Mouse (Mus musculus): ENCODE measurements around the gene Bcl2l2. TPM values are rescaled to one million over a fixed set of nuclear protein-coding genes. Genes with fewer than 3 reads are reported as not detected.

Gene Bcl2l2
- total RNA-seq, 2 experiments from 2014 or later, result 104 to 105 TPM

- intact Hi-C loops (cut with DNase I), result no loop called here
- no peak for DNase-seq (ENCODE audit: low spot score in 2 of 2)
These were observed 44.1 kb downstream of the Bcl2l2 start for GRCm38 (mm10) chr14:54927296-54927695.

GRCm38 (mm10) chr14:54929801-54930200 lies 46.6 kb downstream of the Bcl2l2 start:
- DNase-seq (ENCODE audit: low spot score in 2 of 2), result no peak
- intact Hi-C loops (cut with DNase I), result no loop called here

GRCm38 (mm10) chr14:54930431-54930830 lies 47.3 kb downstream of the Bcl2l2 start:
- intact Hi-C loops (cut with DNase I), result no loop called here

GRCm38 (mm10) chr14:54932645-54933150 lies 49.5 kb downstream of the Bcl2l2 start, which contains the start of gene Il25:
TSS of gene Il25 (plus strand) at chr14:54932695.
- DNase-seq (ENCODE audit: low spot score in 2 of 2), result no peak
- intact Hi-C loops (cut with DNase I), result no loop called here

More at GRCm38 (mm10) chr14:54930431-54930830, 47.3 kb downstream of the Bcl2l2 start:
- no peak for DNase-seq (ENCODE audit: low spot score in 2 of 2)

GRCm38 (mm10) chr14:54935904-54936830 lies 53.0 kb downstream of the Bcl2l2 start, which contains the start of gene Cmtm5:
TSS of gene Cmtm5 (plus strand) at chr14:54936261.
- intact Hi-C loops (cut with DNase I), result no loop called here
- DNase-seq (ENCODE audit: low spot score in 2 of 2), result peak; percentile 67 to 81

GRCm38 (mm10) chr14:54936831-54937160 lies 53.6 kb downstream of the Bcl2l2 start:
- intact Hi-C loops (cut with DNase I), result no loop called here
- no peak for DNase-seq (ENCODE audit: low spot score in 2 of 2)

GRCm38 (mm10) chr14:54937361-54938182 lies 54.4 kb downstream of the Bcl2l2 start:
- intact Hi-C loops (cut with DNase I), result no loop called here

More at GRCm38 (mm10) chr14:54937361-54938182, 54.4 kb downstream of the Bcl2l2 start:
- no peak for DNase-seq (ENCODE audit: low spot score in 2 of 2)

Other genes starting within 250 kb of the Bcl2l2 start
- not detected for gene Gm17606, start 242.4 kb upstream of the Bcl2l2 start, total RNA-seq (2021)
- gene Cdh24, start 242.0 kb upstream of the Bcl2l2 start, total RNA-seq (2021), result 10 to 100 TPM; 10.5 to 12.2 TPM
- gene 1700123O20Rik, start 197.2 kb upstream of the Bcl2l2 start, total RNA-seq (2021), result 10 to 100 TPM; 23.4 to 23.8 TPM
- 100 to 1,000 TPM; 183 to 184 TPM for gene Acin1, start 196.4 kb upstream of the Bcl2l2 start, total RNA-seq (2021)
- not detected for gene Gm29776, start 184.5 kb upstream of the Bcl2l2 start, total RNA-seq (2021)
- gene Cebpe, start 171.2 kb upstream of the Bcl2l2 start, total RNA-seq (2021), result not detected
- 10 to 100 TPM; 68.7 to 70.6 TPM for gene Slc7a8, start 101.4 kb upstream of the Bcl2l2 start, total RNA-seq (2021)
- not detected for gene Rnf212b, start 69.2 kb upstream of the Bcl2l2 start, total RNA-seq (2021)
- gene Homez, start 12.4 kb upstream of the Bcl2l2 start, total RNA-seq (2021), result 10 to 100 TPM; 11.5 to 16.7 TPM
- 10 to 100 TPM; 18.2 to 19.1 TPM for gene Ppp1r3e, start 5.8 kb upstream of the Bcl2l2 start, total RNA-seq (2021)
- 1 to 10 TPM in 1 of 2 experiments, under 1 TPM in 1; 0.40 to 2.1 TPM for gene Gm20521, start 64 bp downstream of the Bcl2l2 start, total RNA-seq (2021)
- 100 to 1,000 TPM; 233 to 257 TPM for gene Pabpn1, start 9.1 kb downstream of the Bcl2l2 start, total RNA-seq (2021)
- 100 to 1,000 TPM; 630 to 690 TPM for gene Slc22a17, start 29.8 kb downstream of the Bcl2l2 start, total RNA-seq (2021)
- 1 to 10 TPM; 5.8 to 8.1 TPM for gene Efs, start 42.7 kb downstream of the Bcl2l2 start, total RNA-seq (2021)
- not detected for gene Il25, start 49.3 kb downstream of the Bcl2l2 start, total RNA-seq (2021)
- gene Cmtm5, start 52.9 kb downstream of the Bcl2l2 start, total RNA-seq (2021), result 10 to 100 TPM; 38.2 to 40.8 TPM
- gene Myh6, start 83.5 kb downstream of the Bcl2l2 start, total RNA-seq (2021), result 1 to 10 TPM; 2.7 to 3.7 TPM
- not detected for gene Gm17428, start 93.6 kb downstream of the Bcl2l2 start, total RNA-seq (2021)
- gene Myh7, start 111.2 kb downstream of the Bcl2l2 start, total RNA-seq (2021), result 1 to 10 TPM; 5.6 to 7.8 TPM
- gene Ngdn, start 132.1 kb downstream of the Bcl2l2 start, total RNA-seq (2021), result 10 to 100 TPM; 20.2 to 21.6 TPM
- 10 to 100 TPM; 37.2 to 37.9 TPM for gene Zfhx2, start 208.9 kb downstream of the Bcl2l2 start, total RNA-seq (2021)
- gene Thtpa, start 211.4 kb downstream of the Bcl2l2 start, total RNA-seq (2021), result 10 to 100 TPM; 26.7 to 28.1 TPM
- 10 to 100 TPM; 10.4 to 12.3 TPM for gene Ap1g2, start 223.2 kb downstream of the Bcl2l2 start, total RNA-seq (2021)
- 100 to 1,000 TPM; 366 to 372 TPM for gene Jph4, start 233.6 kb downstream of the Bcl2l2 start, total RNA-seq (2021)

All from left cerebral cortex, postnatal 14 days (tissue).